Mouse (Mus musculus) cerebellum, adult (tissue): ENCODE measurements at regions not wholly inside any gene's neighbourhood (a gene's known extent, or its start where the extent isn't known, plus 50 kb on each side); places are given as distances from the start of the nearest gene placed in this dataset.
"Not testable (repeated sequence)": the region's sequence is repeated elsewhere in the genome, so short reads cannot be mapped to it uniquely, and the experiment has no call there.

Experiments used
- ATAC-seq: cut with Nextera tagmentation; 2 replicates; pipeline ENCODE4 v1.9.2; 2017; ENCODE audit warnings: mild to moderate bottlenecking, moderate library complexity, mixed read lengths; ENCODE audit not compliant: insufficient number of reproducible peaks, low FRiP score, low TSS enrichment

GRCm38 (mm10) chr1:73673191-73673850, 450.9 kb downstream of the Tns1 start:
- no peak for ATAC-seq

DNA sequence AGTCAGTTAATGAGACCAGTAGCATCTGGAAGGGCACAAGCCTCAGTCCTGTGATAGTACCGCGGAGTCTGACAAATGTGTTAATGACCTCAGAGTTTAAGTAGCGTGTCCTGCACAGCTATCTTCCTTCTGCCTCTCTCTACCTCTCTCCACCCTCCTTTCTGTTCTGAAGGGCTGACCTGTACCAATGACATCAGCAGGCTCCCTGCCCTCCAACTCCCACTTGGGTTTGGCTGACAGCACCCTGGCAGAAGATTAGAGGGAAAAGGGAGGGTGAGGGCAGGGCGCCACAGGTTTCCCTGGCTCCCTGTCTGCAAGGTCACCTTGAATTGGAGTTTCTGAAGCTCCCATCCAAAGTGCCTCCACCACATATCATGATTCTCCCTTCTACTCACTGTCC, 452.0 kb downstream of the Tns1 start:
- ATAC-seq, result no peak

- ATAC-seq, result no peak
Measured at GRCm38 (mm10) chr1:73668691-73669090, 455.6 kb downstream of the Tns1 start.

DNA sequence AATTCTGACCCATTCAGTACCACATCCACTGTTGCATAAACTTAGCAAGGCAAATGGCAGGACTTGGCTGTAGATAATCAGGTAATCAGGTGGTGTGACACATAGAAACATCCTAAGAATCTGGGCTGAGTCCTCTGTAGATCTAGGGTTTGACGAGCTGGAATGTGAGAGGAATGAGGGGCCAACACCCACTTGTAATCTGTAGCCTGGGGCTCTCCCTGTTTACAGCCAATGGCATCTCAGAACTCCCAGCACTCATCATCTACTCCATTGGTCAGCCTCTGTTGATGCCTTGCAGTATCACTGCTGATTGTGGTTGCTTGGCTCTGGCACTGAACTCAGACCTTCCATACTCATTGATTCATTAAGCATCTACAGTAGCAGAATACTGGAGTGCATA, 460.7 kb downstream of the Tns1 start:
- no peak for ATAC-seq

DNA sequence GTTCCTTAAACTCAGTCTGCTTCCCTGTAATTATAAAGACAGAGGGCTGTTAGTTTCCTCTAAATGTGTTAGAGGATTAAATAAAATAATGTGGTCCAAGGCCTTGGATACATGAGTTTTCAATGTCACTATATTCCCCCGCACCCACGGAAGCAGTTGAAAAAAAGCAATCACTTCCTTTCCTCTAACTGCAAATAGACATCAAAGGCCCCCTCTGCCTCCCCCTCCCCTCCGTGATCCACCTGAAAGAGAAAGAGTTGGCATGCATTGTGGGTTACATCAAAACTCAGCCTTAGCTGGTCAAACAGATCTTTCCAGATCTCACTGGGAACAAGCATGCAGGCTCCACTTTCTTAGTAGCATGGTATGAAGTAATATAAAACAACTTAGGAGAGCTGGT, 479.2 kb downstream of the Tns1 start:
- no peak for ATAC-seq

DNA sequence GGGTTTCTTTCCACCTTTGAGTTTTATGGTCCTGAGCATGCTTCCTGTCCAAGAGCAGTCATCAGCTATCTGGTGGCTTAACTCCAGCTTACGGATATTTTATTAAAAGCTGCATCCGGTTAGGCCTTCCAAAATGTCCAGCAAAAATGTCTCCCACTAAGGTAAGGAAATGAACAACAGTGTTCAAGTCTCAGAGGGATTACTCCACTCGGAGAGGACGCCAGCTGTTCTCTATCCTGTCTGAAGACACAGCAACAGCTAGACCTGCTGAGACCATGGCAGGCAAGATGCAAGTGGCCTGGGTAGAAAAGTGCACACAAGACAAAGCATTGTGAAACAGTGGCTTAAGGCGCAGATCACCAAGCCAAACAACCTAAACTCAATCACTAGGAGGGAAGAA, 479.9 kb downstream of the Tns1 start:
- no peak for ATAC-seq

GRCm38 (mm10) chr1:73643431-73643830, 480.8 kb downstream of the Tns1 start:
- no peak for ATAC-seq

- ATAC-seq, result no peak
Measured at GRCm38 (mm10) chr1:73642691-73643109, 481.5 kb downstream of the Tns1 start.

- ATAC-seq, result no peak
Measured at GRCm38 (mm10) chr1:73641456-73641855, 482.8 kb downstream of the Tns1 start.

GRCm38 (mm10) chr1:73640726-73641451, 483.4 kb downstream of the Tns1 start:
- no peak for ATAC-seq

DNA sequence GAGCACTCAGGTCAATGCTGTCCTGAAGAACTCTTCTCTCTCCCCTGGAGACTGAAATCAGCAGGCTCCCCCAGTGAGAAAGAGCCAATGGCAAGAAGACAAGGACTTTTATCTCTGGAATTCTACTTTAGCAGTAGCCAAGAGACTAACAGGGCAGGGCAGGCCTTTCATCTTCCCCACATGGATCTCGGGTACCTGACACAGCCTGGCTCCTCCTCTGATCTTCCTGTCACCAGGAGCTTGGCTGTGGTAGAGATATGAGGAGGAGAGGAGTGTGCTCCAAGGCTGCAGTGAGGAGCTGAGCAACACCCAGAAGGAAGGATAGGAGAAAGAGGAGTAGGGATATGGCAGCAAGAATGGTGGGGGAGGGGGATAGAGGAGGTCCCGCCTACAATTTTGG, 488.5 kb downstream of the Tns1 start:
- no peak for ATAC-seq

DNA sequence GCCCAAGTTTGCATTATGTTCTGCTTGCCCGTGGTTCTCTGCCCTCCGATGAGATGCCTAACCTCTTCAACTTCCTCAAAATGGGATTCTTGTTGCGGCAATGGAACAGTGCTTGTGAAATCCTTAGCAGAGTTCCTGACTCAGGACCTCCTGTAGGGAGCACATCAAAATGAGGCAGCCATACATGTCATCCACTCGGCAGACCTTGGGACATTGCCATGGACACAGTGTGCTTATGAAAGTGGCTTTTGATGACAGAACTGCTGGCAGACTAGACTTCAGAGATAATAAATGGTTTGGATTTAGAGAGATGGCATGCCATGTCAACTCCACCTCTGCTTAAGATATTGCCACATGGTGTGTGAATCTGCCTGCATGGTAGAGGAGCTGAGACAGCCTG, 489.4 kb downstream of the Tns1 start:
- ATAC-seq, result no peak

GRCm38 (mm10) chr1:73633071-73633470, 491.2 kb downstream of the Tns1 start:
- ATAC-seq, result no peak

DNA sequence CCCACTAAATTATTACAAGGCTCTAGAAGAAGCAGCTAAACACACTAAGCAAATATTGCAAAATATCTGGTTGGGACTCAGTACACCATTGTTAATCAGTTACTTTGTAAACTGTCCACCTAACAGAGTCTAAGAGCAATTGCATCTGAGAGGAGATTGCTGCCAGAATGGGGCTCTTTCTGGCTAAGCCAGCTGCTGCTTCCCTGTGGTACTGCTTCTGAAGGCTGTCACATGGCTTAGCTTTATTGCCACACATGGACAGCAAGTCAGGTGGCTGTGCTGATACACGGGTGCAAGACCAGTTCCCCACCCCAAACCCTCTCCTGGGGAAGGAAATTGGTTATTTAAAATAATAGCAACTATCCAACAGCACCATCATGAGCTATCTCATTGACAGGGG, 493.9 kb downstream of the Tns1 start:
- ATAC-seq, result no peak

DNA sequence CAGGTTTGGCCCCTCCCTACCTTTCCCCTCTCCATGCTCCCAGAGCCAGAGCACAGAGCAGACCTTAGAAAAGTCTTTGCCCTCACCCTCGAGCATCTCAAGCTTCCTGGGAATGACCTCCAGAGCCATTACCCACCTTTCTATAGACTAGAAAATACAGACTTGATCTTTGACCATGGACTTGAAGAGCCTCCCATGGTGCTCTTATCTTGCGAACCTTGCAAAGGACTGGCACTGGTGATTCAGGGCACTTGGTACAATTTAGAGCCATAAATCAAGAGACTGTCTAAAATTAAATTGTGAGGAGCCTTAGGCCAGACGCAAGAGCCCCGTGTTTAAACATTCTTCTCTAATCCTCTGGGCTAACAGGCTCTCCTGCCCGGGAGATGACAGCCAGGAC, 498.9 kb downstream of the Tns1 start:
- no peak for ATAC-seq

- ATAC-seq, result not testable (repeated sequence)
Measured at GRCm38 (mm10) chr1:73621121-73621520, 503.1 kb downstream of the Tns1 start.

DNA sequence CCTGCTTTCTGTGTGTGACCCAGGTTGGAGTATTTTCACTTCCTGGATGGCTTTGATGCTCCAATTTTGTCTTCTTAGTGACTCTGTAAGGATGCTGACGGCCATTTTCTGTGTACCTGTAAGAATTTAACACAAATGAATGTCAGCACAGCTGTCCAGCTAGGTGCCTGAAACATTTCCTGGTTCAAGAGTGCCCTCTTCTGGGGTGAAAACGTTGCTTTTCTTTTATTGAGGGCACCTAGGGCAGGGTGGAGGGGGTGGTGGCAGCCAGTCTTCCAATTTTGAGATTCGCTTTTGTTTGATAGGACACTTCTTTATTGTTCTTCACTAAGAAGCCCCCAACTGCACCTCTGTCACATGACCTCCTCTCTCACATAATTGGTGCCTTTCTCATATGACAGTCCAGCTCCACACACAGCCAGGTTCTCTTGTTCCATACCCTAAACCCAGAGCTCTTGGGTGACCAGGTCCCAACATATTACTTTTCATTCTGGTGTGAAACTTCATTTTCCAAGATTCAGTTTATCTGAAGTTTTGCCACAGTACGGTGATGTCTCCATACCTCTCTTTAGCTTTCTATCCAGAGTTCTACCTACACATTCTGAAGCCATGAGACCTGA, 505.6 kb downstream of the Tns1 start:
- peak; percentile 64; the same call in 1 of the 2 replicates for ATAC-seq

DNA sequence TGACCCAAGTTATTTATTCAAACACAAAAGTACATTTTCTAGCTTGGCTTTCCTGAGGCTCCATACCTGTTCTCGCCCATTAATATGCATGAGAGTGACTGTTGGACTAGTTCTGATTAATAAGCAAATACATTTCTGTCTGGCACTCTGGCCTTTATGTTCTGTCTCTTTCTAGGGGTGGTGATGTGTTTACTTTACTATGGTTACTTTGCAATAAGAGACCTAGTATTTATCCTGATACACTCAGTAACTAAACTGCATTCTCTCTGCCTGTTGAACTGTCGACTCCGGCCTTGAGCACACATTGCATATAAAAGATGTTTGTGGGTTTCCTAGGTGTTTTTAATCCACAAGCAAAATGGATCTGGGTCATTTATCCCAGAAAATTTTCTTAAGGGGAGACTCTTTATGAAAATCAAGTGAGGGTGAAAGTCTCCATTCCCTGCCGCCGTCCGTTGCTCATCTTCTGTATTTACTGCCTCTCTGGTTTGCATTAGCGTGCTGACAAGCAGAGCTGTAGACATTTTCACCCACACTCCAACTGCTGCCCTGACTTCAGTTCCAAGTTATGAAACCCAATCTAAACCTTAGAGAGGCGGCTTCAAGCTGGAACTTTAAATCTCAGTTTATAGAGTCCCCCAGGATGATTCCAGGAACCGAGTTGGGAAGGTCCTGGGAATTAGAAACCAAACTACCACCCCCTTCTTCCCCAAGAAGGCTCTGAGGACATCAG, 530.4 kb downstream of the Tns1 start:
- ATAC-seq, result no peak

- no peak for ATAC-seq
Measured at GRCm38 (mm10) chr1:73591342-73592099, 532.7 kb downstream of the Tns1 start.

GRCm38 (mm10) chr1:73579680-73580079, 544.6 kb downstream of the Tns1 start:
- no peak for ATAC-seq
